Mouse (Mus musculus) left cerebral cortex, postnatal 25 days (tissue): ENCODE data around the gene Trim2. TPM values are rescaled to one million over a fixed set of nuclear protein-coding genes. Genes with fewer than 3 reads are reported as not detected.

Experiments used
- DNase-seq, 2 experiments: peaks; one replicate each; pipeline ENCODE4 v3.0.0; 2022; ENCODE audit warnings: low spot score in 2 of 2, mixed read lengths in 1 of 2
- intact Hi-C: fragments of 180-260 bp; cut with DNase I; formaldehyde crosslinking; loops from one replicate; pipeline ENCODE4 v1.15.1; 2025
- total RNA-seq, 2 experiments: library from RNA; stranded (reverse); gene quantifications; 2 replicates each; pipeline ENCODE4 v1.2.3; 2021

The Trim2 gene
- 100 to 1,000 TPM; 239 to 257 TPM for total RNA-seq

DNA sequence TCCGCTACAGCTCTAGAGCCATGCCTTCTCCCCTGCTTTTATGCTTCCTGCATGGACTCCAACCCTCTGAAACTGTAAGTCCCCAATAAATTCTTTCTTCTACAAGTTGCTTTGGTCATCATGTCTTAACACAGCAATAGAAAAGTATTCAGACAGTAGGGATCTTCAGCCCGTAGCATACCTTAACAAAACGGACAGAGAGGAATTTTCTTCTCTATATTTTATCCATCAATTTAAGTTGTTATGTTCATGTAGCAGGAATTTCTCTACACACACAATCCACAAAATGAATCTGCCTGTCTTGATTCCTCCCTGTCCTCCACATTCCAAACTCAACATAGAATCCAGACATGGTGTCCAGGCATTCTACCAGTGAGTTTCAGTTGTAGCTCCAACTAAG lies at the start of gene Trim2:
Gene Trim2, minus strand, starts transcription at position 101 of the 400 bp plus-strand sequence.
- DNase-seq: no peak
- intact Hi-C loops: loop anchor here (5.0 to 10.0 kb wide), 2 partner anchors 114 to 262 kb away; partner anchors contain the start of gene Tmem131l

- intact Hi-C loops: no loop called here
- peak in 1 of 2 experiments; percentile 44 for DNase-seq
Measured at GRCm38 (mm10) chr3:84355930-84356689, 49.4 kb upstream of the Trim2 start.

DNA sequence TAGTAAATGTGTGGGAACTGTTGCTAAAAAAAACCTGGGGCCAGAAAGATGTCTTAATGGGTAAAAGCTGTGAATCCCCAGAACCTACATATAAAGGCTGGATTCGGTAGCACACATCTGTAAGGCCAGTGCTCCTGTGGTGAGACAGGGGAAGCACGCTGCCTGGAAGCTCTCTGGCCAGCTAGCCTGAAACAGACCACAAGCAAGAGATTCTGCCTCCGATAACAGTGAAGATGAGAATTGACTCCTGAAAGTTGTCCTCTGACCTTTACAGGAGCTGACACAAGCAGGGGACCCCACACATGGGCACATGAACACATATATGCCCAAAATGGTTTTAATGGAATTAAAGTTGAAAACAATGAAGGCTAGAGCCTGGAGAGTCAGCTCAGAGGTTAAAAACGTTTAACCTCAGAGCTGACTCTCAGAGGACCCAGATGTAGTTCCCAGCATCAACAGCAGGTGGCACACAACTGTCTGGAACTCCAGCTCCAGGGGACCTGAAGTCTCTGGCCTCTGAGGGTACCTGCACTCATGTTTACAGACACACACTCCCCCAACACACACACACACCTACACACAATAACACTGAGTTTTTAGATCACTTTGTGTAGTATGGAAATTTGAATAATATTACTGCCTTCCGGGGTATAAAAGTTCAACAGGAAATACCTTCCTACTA lies 45.8 kb upstream of the Trim2 start:
- DNase-seq: peak; percentile 60 to 62
- intact Hi-C loops: loop anchor here (5.0 kb wide), 1 partner anchor 130 kb away; the partner anchor contains the start of gene Fhdc1

GRCm38 (mm10) chr3:84350311-84350710 lies 43.6 kb upstream of the Trim2 start:
- intact Hi-C loops: loop anchor here (5.0 kb wide), 1 partner anchor 132 kb away; the partner anchor contains the start of gene Fhdc1
- no peak for DNase-seq

DNA sequence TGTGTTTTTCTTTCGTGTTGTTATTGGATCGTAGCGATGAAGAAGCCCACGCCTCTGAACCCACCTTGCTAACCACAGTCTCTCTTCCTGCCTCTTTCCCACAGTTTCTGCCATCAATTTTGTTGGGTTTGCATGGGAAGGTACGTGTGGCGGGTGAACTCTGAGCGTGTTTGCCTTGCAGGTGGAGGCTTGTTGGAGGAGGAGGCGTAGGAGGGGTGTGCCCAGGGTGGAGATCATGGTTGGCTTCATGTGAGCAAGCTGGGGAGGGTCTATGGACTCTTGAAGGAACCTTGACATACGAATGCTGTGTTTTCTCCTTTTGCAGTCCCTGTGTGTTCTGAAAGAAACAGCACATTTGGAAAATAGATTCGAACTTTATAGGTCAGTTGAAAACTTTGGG lies 43.1 kb upstream of the Trim2 start:
- intact Hi-C loops: loop anchor here (5.0 kb wide), 1 partner anchor 133 kb away; the partner anchor contains the start of gene Fhdc1
- DNase-seq: no peak

DNA sequence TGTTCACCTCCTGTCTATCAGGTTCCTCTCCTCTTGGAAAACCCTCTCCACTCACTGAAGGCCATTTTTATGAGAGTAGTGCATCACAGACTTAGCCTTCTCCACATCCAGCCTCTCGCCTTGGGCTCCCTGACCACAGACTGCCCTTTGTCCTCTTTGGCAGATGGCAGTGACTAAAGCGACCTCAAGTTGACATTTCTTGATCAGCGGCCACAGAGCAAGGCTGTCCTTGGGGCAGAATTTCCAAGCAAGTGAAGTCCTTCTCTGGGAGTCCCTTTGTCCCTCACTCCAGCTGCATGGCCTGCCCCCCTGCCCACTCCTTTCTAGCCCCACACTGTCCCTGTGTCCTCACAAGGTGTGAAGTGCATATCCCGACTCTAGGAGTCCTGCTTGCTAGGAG lies 40.7 kb upstream of the Trim2 start:
- DNase-seq: no peak
- intact Hi-C loops: loop anchor here (2.0 kb wide), 1 partner anchor 195 kb away; no protein-coding TSS in a partner anchor

GRCm38 (mm10) chr3:84346456-84347150 lies 39.9 kb upstream of the Trim2 start:
- no peak for DNase-seq
- intact Hi-C loops: loop anchor here (2.0 kb wide), 1 partner anchor 196 kb away; no protein-coding TSS in a partner anchor

DNA sequence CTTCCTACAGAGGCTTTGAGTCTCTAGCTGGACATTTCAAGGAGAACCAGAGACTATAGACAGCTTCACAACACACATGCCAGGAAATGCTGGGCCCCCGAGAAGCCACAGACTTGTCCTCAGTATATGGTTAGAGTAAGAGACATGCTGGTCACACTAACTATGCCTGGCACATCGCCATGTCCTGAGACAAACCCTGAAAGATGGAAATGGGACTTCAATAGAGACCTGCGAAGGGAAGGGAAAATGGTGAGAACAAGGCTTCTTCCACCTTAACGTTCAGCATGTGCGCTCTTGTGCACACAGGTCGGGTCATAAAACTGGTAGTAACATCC lies 38.9 kb upstream of the Trim2 start:
- no peak for DNase-seq

GRCm38 (mm10) chr3:84344725-84345645 lies 38.3 kb upstream of the Trim2 start:
- DNase-seq: peak; percentile 85 to 91
- intact Hi-C loops: no loop called here

More for the DNA sequence above, 38.9 kb upstream of the Trim2 start:
- intact Hi-C loops: no loop called here

- intact Hi-C loops: no loop called here
Measured at GRCm38 (mm10) chr3:84343101-84343500, 36.4 kb upstream of the Trim2 start.

DNA sequence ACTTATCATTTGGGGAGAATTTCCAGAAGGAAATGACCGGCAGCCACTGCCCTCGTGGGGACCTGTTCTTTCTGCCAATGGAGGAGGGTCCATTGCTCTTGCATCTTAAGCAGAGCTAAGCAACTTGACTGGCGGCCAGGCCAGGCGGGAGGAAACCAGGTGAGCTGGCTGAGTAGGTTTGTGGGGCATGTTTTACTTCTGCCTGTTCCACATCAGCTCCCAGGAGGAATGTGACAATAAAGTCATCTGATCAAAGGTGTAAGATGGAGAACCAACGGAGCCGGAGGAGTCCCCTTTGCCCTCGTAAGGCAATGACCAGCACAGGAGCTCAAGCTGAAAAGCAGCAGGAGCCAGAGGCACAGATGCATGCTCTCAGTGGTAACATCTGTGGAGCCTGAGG lies 35.1 kb upstream of the Trim2 start:
- no peak for DNase-seq
- intact Hi-C loops: no loop called here

More at GRCm38 (mm10) chr3:84343101-84343500, 36.4 kb upstream of the Trim2 start:
- no peak for DNase-seq

GRCm38 (mm10) chr3:84337585-84337984 lies 30.9 kb upstream of the Trim2 start:
- intact Hi-C loops: no loop called here
- no peak for DNase-seq

- no peak for DNase-seq
- intact Hi-C loops: no loop called here
Measured at GRCm38 (mm10) chr3:84336342-84336741, 29.7 kb upstream of the Trim2 start.

GRCm38 (mm10) chr3:84335421-84336073 lies 28.9 kb upstream of the Trim2 start:
- intact Hi-C loops: no loop called here
- no peak for DNase-seq

DNA sequence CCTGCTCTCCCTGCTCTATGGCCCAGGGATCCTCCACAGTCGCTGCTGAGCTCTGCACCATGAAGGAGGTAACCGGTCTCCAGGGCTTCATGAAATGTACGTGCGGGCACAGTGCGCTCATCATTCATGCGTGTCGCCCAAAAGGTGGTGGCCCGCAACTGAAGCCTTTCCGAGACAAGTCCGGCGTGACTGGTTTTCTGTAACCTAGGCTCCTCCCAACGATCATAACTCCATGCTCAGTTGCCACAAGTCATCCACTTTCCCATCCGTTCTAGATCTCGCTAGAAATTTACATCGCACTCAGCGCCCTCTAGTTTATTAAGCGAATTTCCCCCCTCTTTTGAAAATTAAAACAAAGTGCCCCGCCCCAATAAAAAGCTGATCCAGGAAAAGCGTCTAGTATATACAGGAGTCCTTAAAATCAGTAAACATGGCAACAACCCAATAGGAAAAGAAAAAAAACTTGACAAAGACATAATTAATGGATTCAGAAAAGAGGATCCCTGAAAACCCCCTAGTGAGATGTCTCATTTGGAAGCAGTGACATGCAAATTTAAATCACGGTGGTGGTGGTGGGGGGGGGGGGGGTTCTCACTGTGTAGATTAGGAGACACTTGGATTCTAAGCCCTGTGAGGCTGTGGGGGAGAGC lies 28.2 kb upstream of the Trim2 start:
- intact Hi-C loops: no loop called here

DNA sequence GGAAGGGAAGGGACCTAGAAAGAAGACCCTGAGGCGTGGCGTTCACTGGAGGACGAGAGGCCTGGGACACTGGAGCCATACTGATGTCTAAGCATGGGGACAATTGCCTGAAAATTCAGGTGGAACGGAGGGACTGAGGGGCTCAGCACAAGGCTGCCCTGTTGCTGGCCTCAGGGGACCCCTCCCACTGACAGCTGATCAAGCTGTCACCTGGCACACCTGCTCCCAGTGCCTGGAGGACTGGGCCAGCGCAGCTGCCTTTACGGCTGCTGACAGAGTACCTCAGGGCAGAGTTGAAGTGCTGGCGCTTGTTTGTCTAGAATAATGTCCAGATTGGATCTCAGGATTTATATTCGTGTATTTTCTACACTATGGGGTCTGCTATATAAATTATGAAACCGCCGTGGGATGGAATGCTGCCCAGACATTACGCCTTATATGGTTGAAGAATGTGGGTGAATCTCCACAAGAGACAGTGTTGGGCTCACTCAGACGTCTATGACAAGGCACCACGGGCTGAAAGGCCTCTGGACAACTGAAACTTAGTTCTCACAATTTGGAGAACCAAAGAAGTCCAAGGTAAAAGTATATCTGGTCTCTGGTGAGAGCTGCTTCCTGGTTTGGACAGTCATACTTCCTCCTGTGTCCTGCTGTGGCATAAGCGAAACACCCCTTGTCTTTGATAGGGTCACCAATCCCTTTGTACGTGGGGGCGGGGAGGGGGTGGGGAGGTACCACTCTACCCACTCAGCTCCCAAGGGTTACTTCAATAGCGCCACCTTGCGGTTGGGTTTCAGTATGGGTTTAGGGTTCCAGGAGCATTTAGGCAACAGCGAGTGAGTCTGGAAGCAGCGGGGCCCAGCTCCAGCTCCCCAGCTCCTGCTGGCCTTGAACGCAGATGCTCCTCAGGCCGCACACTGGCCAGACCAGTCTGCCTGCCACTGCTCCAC lies 27.0 kb upstream of the Trim2 start:
- intact Hi-C loops: no loop called here
- peak; percentile 37 to 39 for DNase-seq

More for the DNA sequence above, 28.2 kb upstream of the Trim2 start:
- no peak for DNase-seq

DNA sequence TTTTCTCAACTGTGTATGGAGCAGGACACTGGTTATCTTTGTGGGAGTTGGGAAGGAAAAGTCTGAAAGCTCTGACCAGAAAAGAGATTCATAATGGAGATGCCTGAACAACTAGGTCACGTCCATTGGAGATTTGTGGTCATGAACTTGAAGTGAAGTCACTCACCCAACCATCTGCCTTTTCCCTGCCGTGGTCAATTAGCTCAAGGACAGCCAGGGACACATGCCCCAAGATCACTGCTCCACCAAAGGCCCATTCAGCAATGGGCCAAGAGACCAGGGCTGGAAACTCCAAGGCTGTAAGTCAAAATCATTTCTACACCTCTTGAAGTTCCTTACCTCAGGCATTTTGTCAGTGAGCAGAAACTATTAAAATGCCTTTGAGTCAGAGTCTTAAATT lies 23.5 kb upstream of the Trim2 start:
- no peak for DNase-seq
- intact Hi-C loops: no loop called here
